Mouse (Mus musculus) intestine, embryonic 16.5 days (tissue): Measurements from ENCODE around the gene Pde4d. TPM values are rescaled to one million over a fixed set of nuclear protein-coding genes. Genes with fewer than 3 reads are reported as not detected.
"Not testable (repeated sequence)": the region's sequence is repeated elsewhere in the genome, so short reads cannot be mapped to it uniquely, and the experiment has no call there.

Source experiments
- ATAC-seq: fragments of 200-750 bp; cut with Nextera tagmentation; 2 replicates; pipeline ENCODE4 v1.8.0; 2017; ENCODE audit warnings: moderate TSS enrichment, moderate library complexity
- H3K27ac ChIP-seq: fragments of 300-500 bp; sonication (generic); 2 replicates; pipeline ENCODE4 v1.5.1; 2014; ENCODE audit warnings: mild to moderate bottlenecking, low read length
- H3K27me3 ChIP-seq: fragments of 300-500 bp; sonication (generic); replicated peaks from 2 replicates; pipeline ENCODE4 v1.6.1; 2014; ENCODE audit warnings: low read length, control low read depth, mixed read lengths; ENCODE audit not compliant: control insufficient read depth, insufficient read depth
- H3K36me3 ChIP-seq: fragments of 300-500 bp; sonication (generic); 2 replicates; pipeline ENCODE4 v1.6.1; 2014; ENCODE audit warnings: low read length, control low read depth; ENCODE audit not compliant: control insufficient read depth, insufficient read depth
- H3K4me1 ChIP-seq: fragments of 300-500 bp; sonication (generic); 2 replicates; pipeline ENCODE4 v1.6.1; 2014; ENCODE audit warnings: low read length, control low read depth, mixed read lengths; ENCODE audit not compliant: control insufficient read depth, insufficient read depth
- H3K4me2 ChIP-seq: fragments of 300-500 bp; sonication (generic); 2 replicates; pipeline ENCODE4 v1.6.1; 2014; ENCODE audit warnings: low read depth, low read length, control low read depth
- H3K4me3 ChIP-seq: fragments of 300-500 bp; sonication (generic); 2 replicates; pipeline ENCODE4 v1.5.1; 2014; ENCODE audit warnings: mild to moderate bottlenecking, low read length
- H3K9ac ChIP-seq: fragments of 300-500 bp; sonication (generic); 2 replicates; pipeline ENCODE4 v1.6.1; 2014; ENCODE audit warnings: low read depth, low read length
- H3K9me3 ChIP-seq: fragments of 300-500 bp; sonication (generic); 2 replicates; pipeline ENCODE4 v1.6.1; 2016; ENCODE audit warnings: low read length, control low read depth; ENCODE audit not compliant: control insufficient read depth
- WGBS: fragments of 180-500 bp; shearing (Covaris S2); extraction: QIAGEN DNeasy Blood & Tissue Kit; methylation state at CpG from one replicate; pipeline ENCODE4 v1.1.7; 2014; 5-methylcytosine and 5-hydroxymethylcytosine counted together
- polyA plus RNA-seq: library from polyadenylated mRNA; unstranded; fragments of >200 nt; fragmentation: Nextera tagmentation; extraction: Ambion mirVana; gene quantifications from 2 replicates; pipeline ENCODE4 v1.2.1, GENCODE M21; 2015

Pde4d gene
- polyA plus RNA-seq, 1 experiment from 2014 or later: 25.3 TPM

GRCm38 (mm10) chr13:108686262-108686661, 236.5 kb downstream of the Pde4d start:
- Histone ChIP-seq H3K4me3 (no peak overlapping the region), H3K4me1 (no peaks in the 10 kb centered on the region), H3K36me3 (no peaks in the 10 kb centered on the region), H3K27ac (no peak overlapping the region), H3K9me3 (no peaks in the 10 kb centered on the region), H3K4me2 (no peak overlapping the region), H3K27me3 (no peaks in the 10 kb centered on the region), H3K9ac (no peak overlapping the region)
- no peak for ATAC-seq
- 69% methylated on average over 2 of the region's 2 CpGs for WGBS

- Histone ChIP-seq H3K27me3 (no peaks in the 10 kb centered on the region), H3K27ac (no peak overlapping the region), H3K9me3 (no peaks in the 10 kb centered on the region), H3K4me1 (no peaks in the 10 kb centered on the region), H3K36me3 (no peaks in the 10 kb centered on the region), H3K4me3 (no peak overlapping the region), H3K4me2 (no peak overlapping the region), H3K9ac (no peak overlapping the region)
- WGBS: 67% methylated on average over 4 of the region's 4 CpGs
- no peak for ATAC-seq
These were observed 237.1 kb downstream of the Pde4d start for GRCm38 (mm10) chr13:108686807-108687206.

- no peak overlapping the region for H3K4me3 ChIP-seq
- H3K36me3 ChIP-seq: no peaks in the 10 kb centered on the region
- H3K9me3 ChIP-seq: no peaks in the 10 kb centered on the region
- ATAC-seq: no peak
- no peak overlapping the region for H3K27ac ChIP-seq
- no peaks in the 10 kb centered on the region for H3K27me3 ChIP-seq
- H3K9ac ChIP-seq: no peak overlapping the region
- H3K4me1 ChIP-seq: no peaks in the 10 kb centered on the region
- no peak overlapping the region for H3K4me2 ChIP-seq
- 84% methylated on average over 12 of the region's 12 CpGs for WGBS
These were observed 243.3 kb downstream of the Pde4d start for GRCm38 (mm10) chr13:108692883-108693550.

GRCm38 (mm10) chr13:108705441-108705840, 255.7 kb downstream of the Pde4d start:
- Histone ChIP-seq H3K27ac (no peak overlapping the region), H3K4me3 (no peak overlapping the region), H3K36me3 (no peaks in the 10 kb centered on the region), H3K4me1 (no peaks in the 10 kb centered on the region), H3K27me3 (no peaks in the 10 kb centered on the region), H3K4me2 (no peak overlapping the region), H3K9me3 (no peaks in the 10 kb centered on the region), H3K9ac (no peak overlapping the region)
- WGBS: 89% methylated on average over 4 of the region's 4 CpGs
- ATAC-seq: no peak

- Histone ChIP-seq H3K4me3 (no peak overlapping the region), H3K9ac (no peak overlapping the region), H3K27me3 (no peaks in the 10 kb centered on the region), H3K4me1 (no peaks in the 10 kb centered on the region), H3K27ac (no peak overlapping the region), H3K4me2 (no peak overlapping the region), H3K9me3 (no peaks in the 10 kb centered on the region), H3K36me3 (no peaks in the 10 kb centered on the region)
- ATAC-seq: no peak
- WGBS: 83% methylated on average over 3 of the region's 3 CpGs
These were observed 264.3 kb downstream of the Pde4d start for GRCm38 (mm10) chr13:108714032-108714431.

GRCm38 (mm10) chr13:108715029-108715428, 265.3 kb downstream of the Pde4d start:
- no peak overlapping the region for H3K9ac ChIP-seq
- no peak for ATAC-seq
- no peaks in the 10 kb centered on the region for H3K9me3 ChIP-seq
- H3K27ac ChIP-seq: no peak overlapping the region
- H3K4me3 ChIP-seq: no peak overlapping the region
- no peak overlapping the region for H3K4me2 ChIP-seq
- H3K4me1 ChIP-seq: no peaks in the 10 kb centered on the region
- no peaks in the 10 kb centered on the region for H3K27me3 ChIP-seq
- WGBS: 85% methylated on average over 3 of the region's 3 CpGs
- H3K36me3 ChIP-seq: no peaks in the 10 kb centered on the region

GRCm38 (mm10) chr13:108722234-108722633, 272.5 kb downstream of the Pde4d start:
- H3K4me1 ChIP-seq: no peaks in the 10 kb centered on the region
- no peak for ATAC-seq
- H3K36me3 ChIP-seq: no peaks in the 10 kb centered on the region
- no peaks in the 10 kb centered on the region for H3K9me3 ChIP-seq
- WGBS: 77% methylated on average over 5 of the region's 5 CpGs
- H3K4me2 ChIP-seq: no peak overlapping the region
- H3K9ac ChIP-seq: no peak overlapping the region
- H3K4me3 ChIP-seq: no peak overlapping the region
- H3K27me3 ChIP-seq: no peaks in the 10 kb centered on the region
- H3K27ac ChIP-seq: no peak overlapping the region

- not testable (repeated sequence) for H3K9me3 ChIP-seq, H3K4me1 ChIP-seq, ATAC-seq, H3K27ac ChIP-seq, H3K9ac ChIP-seq, H3K27me3 ChIP-seq, H3K36me3 ChIP-seq, H3K4me3 ChIP-seq, H3K4me2 ChIP-seq
- WGBS: 87% methylated on average over 2 of the region's 2 CpGs
These were observed 284.6 kb downstream of the Pde4d start for GRCm38 (mm10) chr13:108734356-108734755.

GRCm38 (mm10) chr13:108751155-108751840, 301.6 kb downstream of the Pde4d start:
- Histone ChIP-seq H3K4me2 (no peak overlapping the region), H3K9me3 (no peaks in the 10 kb centered on the region), H3K4me3 (no peak overlapping the region), H3K36me3 (no peaks in the 10 kb centered on the region), H3K4me1 (no peaks in the 10 kb centered on the region), H3K27ac (no peak overlapping the region), H3K27me3 (no peaks in the 10 kb centered on the region), H3K9ac (no peak overlapping the region)
- WGBS: 79% methylated on average over 3 of the region's 3 CpGs
- ATAC-seq: no peak
